Mouse (Mus musculus) ES-Bruce4 (cell line): Measurements from ENCODE around the gene Dnah11. TPM values are rescaled to one million over a fixed set of nuclear protein-coding genes. Genes with fewer than 3 reads are reported as not detected.

ENCODE experiments used
- H3K27ac ChIP-seq: 2 replicates; pipeline ENCODE4 v1.5.1; 2012; ENCODE audit warnings: low read length, inconsistent platforms; ENCODE audit not compliant: insufficient read depth
- H3K27me3 ChIP-seq: 2 replicates; pipeline ENCODE4 v1.6.1; 2012; ENCODE audit warnings: mild to moderate bottlenecking, low read length, inconsistent platforms; ENCODE audit not compliant: control insufficient read depth, poor library complexity, insufficient read depth, severe bottlenecking
- H3K36me3 ChIP-seq: 2 replicates; pipeline ENCODE4 v1.6.1; 2012; ENCODE audit warnings: inconsistent platforms, mild to moderate bottlenecking, low read length, moderate library complexity; ENCODE audit not compliant: control insufficient read depth, poor library complexity, insufficient read depth, severe bottlenecking
- H3K4me1 ChIP-seq: one replicate; pipeline ENCODE4 v1.8.1; 2011; ENCODE audit warnings: low read length; ENCODE audit not compliant: control insufficient read depth, insufficient read depth
- H3K4me3 ChIP-seq: 2 replicates; pipeline ENCODE4 v1.5.1; 2011; ENCODE audit warnings: low read depth, mild to moderate bottlenecking, low read length
- H3K9ac ChIP-seq: 2 replicates; pipeline ENCODE4 v1.6.1; 2012; ENCODE audit warnings: low read depth, mild to moderate bottlenecking, inconsistent platforms; ENCODE audit not compliant: poor library complexity, severe bottlenecking
- H3K9me3 ChIP-seq: replicated peaks from 2 replicates; pipeline ENCODE4 v1.6.1; 2012; ENCODE audit warnings: mild to moderate bottlenecking, low read length, inconsistent platforms; ENCODE audit not compliant: control insufficient read depth, poor library complexity, insufficient read depth, severe bottlenecking
- CTCF ChIP-seq: IDR thresholded peaks from one replicate; pipeline ENCODE4 v1.8.1; 2011; ENCODE audit warnings: low read depth, low read length
- EP300 ChIP-seq: IDR thresholded peaks from 2 replicates; pipeline ENCODE4 v1.6.1; 2011; ENCODE audit warnings: low read depth, low read length; ENCODE audit not compliant: insufficient read depth
- POLR2A ChIP-seq: IDR thresholded peaks from one replicate; pipeline ENCODE4 v1.8.1; 2011; ENCODE audit warnings: low read length; ENCODE audit not compliant: insufficient read depth
- polyA plus RNA-seq: library from polyadenylated mRNA; stranded (reverse); fragments of >200 nt; gene quantifications from 2 replicates; pipeline ENCODE4 v1.2.4, GENCODE M21; 2011; ENCODE audit warnings: low read depth; ENCODE audit not compliant: missing spikeins, insufficient read depth, insufficient read length

Dnah11 gene
- polyA plus RNA-seq, 1 experiment: 0.07 TPM

GRCm38 (mm10) chr12:118156986-118157385, 41.9 kb downstream of the Dnah11 start:
- H3K27ac ChIP-seq: no peak overlapping the region
- no peaks in the 10 kb centered on the region for H3K36me3 ChIP-seq
- H3K4me3 ChIP-seq: no peak overlapping the region
- H3K27me3 ChIP-seq: no peaks in the 10 kb centered on the region
- TF ChIP-seq EP300: no peak
- no peak for TF ChIP-seq POLR2A
- no peak for TF ChIP-seq CTCF
- H3K4me1 ChIP-seq: no peaks in the 10 kb centered on the region
- H3K9ac ChIP-seq: no peak overlapping the region
- no peaks in the 10 kb centered on the region for H3K9me3 ChIP-seq

- Histone ChIP-seq H3K27me3 (no peaks in the 10 kb centered on the region), H3K4me3 (no peak overlapping the region), H3K36me3 (no peaks in the 10 kb centered on the region), H3K27ac (no peak overlapping the region), H3K9me3 (peaks cover 12% of the 10 kb centered on the region; the same call in 1 of the 2 replicates), H3K9ac (no peak overlapping the region), H3K4me1 (no peaks in the 10 kb centered on the region)
- TF ChIP-seq CTCF (no peak), POLR2A (no peak), EP300 (no peak)
Observed at GRCm38 (mm10) chr12:118147521-118148033, 51.3 kb downstream of the Dnah11 start.

- no peak overlapping the region for H3K27ac ChIP-seq
- no peaks in the 10 kb centered on the region for H3K27me3 ChIP-seq
- H3K4me3 ChIP-seq: no peak overlapping the region
- no peaks in the 10 kb centered on the region for H3K4me1 ChIP-seq
- H3K9ac ChIP-seq: no peak overlapping the region
- no peak for TF ChIP-seq EP300
- no peaks in the 10 kb centered on the region for H3K36me3 ChIP-seq
- no peaks in the 10 kb centered on the region for H3K9me3 ChIP-seq
Observed at GRCm38 (mm10) chr12:118128116-118128515, 70.7 kb downstream of the Dnah11 start.

GRCm38 (mm10) chr12:118119668-118120067, 79.2 kb downstream of the Dnah11 start:
- no peaks in the 10 kb centered on the region for H3K36me3 ChIP-seq
- TF ChIP-seq POLR2A: no peak
- H3K27ac ChIP-seq: no peak overlapping the region
- H3K27me3 ChIP-seq: no peaks in the 10 kb centered on the region
- no peak overlapping the region for H3K4me3 ChIP-seq
- no peaks in the 10 kb centered on the region for H3K4me1 ChIP-seq
- no peak overlapping the region for H3K9ac ChIP-seq
- H3K9me3 ChIP-seq: no peaks in the 10 kb centered on the region

- no peaks in the 10 kb centered on the region for H3K27me3 ChIP-seq
Observed at GRCm38 (mm10) chr12:118112599-118112998, 86.2 kb downstream of the Dnah11 start.

DNA sequence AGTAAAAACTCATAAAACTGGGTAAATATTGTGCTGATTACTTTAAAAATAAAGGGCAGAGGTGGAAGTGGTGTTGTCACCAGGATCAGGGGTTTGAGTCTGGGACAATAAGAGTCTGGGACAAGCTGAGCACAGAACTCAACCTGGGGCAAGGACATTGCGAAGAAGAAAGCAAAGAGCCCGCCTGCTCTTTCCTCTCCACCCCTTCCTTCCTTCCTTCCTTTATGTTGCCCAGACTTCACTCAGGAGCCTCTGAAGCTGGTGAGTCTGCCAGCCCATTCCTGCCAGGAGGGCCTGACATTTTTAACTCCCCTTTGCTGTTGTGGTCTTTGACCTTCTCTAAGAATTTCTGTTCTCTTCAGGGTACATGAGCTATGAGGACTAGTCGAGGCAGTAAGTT, 86.9 kb downstream of the Dnah11 start:
- Histone ChIP-seq H3K4me1 (no peaks in the 10 kb centered on the region), H3K4me3 (no peak overlapping the region), H3K27ac (no peak overlapping the region), H3K9ac (no peak overlapping the region), H3K27me3 (no peaks in the 10 kb centered on the region), H3K36me3 (no peaks in the 10 kb centered on the region), H3K9me3 (no peaks in the 10 kb centered on the region)
- TF ChIP-seq EP300: no peak
- no peak for TF ChIP-seq CTCF
- TF ChIP-seq POLR2A: no peak

More at GRCm38 (mm10) chr12:118112599-118112998, 86.2 kb downstream of the Dnah11 start:
- TF ChIP-seq POLR2A (no peak), EP300 (no peak), CTCF (no peak)
- H3K27ac ChIP-seq: no peak overlapping the region
- no peaks in the 10 kb centered on the region for H3K9me3 ChIP-seq
- H3K9ac ChIP-seq: no peak overlapping the region
- no peaks in the 10 kb centered on the region for H3K4me1 ChIP-seq
- no peak overlapping the region for H3K4me3 ChIP-seq
- H3K36me3 ChIP-seq: no peaks in the 10 kb centered on the region
